Mouse (Mus musculus): ENCODE data around the gene Rbks. TPM values are rescaled to one million over a fixed set of nuclear protein-coding genes. Genes with fewer than 3 reads are reported as not detected.
A peak's percentile ranks its signal among the peaks of the same experiment; 100 is the strongest.

The Rbks gene
- polyA plus RNA-seq, 1 experiment from 2014 or later: 23.4 TPM

DNA sequence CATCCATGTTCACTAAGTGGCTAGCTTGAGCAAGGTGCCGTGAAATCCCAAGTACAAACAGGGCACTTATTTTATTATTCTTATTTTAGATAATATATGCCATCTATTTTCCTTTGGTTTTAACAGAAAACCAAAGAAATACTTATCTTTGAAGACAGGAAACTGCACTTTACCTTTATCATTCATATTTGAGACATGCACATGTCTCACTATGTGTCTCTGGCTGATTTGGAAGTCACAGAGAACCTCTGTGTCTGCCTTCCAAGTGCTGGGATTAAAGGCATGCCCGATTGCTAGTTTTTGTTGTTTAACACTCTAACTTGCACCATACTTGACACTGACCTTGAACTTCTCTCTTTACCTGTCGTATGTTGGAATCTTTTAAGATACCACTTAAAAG is 9.5 kb downstream of the Rbks start:
- Histone ChIP-seq H3K4me1 (ENCODE audit: insufficient read depth) (peaks cover 6% of the 10 kb centered on the region; the same call in 1 of the 2 replicates), H3K9me3 (ENCODE audit: low read length) (no peaks in the 10 kb centered on the region), H3K27me3 (ENCODE audit: insufficient read depth, low read length) (no peaks in the 10 kb centered on the region), H3K4me2 (ENCODE audit: low read depth, low read length) (no peak overlapping the region), H3K4me3 (ENCODE audit: low read depth, low read length) (no peak overlapping the region), H3K36me3 (replicated peaks; ENCODE audit: insufficient read depth, low read length) (no peaks in the 10 kb centered on the region), H3K9ac (replicated peaks) (no peak overlapping the region), H3K27ac (ENCODE audit: low read depth) (peak overlapping the region; percentile 0; the same call in 1 of the 2 replicates)
- no peak for DNase-seq
- WGBS (ENCODE audit: insufficient replicate concordance): 58% methylated on average over 3 of the region's 3 CpGs
- TF ChIP-seq CTCF (IDR thresholded peaks at IDR 0.05; ENCODE audit: low read depth) (no peak), EP300 (IDR thresholded peaks at IDR 0.05; ENCODE audit: low read depth) (peak; percentile 84)
- no peak for ATAC-seq

DNA sequence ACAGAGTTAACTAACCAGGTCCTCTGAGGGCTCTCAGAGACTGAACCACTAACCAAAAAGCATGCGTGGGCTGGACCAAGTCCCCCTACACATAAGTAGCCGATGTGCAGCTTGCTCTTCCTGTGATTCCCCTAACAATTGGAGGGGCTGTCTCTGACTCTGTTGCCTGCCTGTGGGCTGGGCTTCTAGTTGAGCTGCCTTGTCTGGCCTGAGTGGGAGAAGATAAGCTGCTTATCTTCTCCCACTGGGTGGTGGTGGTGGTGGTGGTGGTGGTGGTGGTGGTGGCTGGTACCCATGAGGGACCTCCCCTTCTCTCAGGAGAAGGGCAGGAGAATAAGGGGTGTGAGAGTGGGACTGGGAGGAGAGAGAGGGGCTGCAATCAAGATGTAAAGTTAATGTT is 11.4 kb downstream of the Rbks start:
- peak; percentile 56 for DNase-seq
- Histone ChIP-seq H3K4me2 (ENCODE audit: low read depth, low read length) (peak overlapping the region; percentile 53), H3K4me1 (ENCODE audit: insufficient read depth) (peaks cover 6% of the 10 kb centered on the region; the same call in 1 of the 2 replicates), H3K27ac (ENCODE audit: low read depth) (no peak overlapping the region), H3K4me3 (ENCODE audit: low read depth, low read length) (peak overlapping the region; percentile 5; the same call in 1 of the 2 replicates), H3K36me3 (replicated peaks; ENCODE audit: insufficient read depth, low read length) (no peaks in the 10 kb centered on the region), H3K9me3 (ENCODE audit: low read length) (no peaks in the 10 kb centered on the region), H3K27me3 (ENCODE audit: insufficient read depth, low read length) (no peaks in the 10 kb centered on the region), H3K9ac (replicated peaks) (peak overlapping the region; percentile 39; the same call in 1 of the 2 replicates)
- TF ChIP-seq EP300 (IDR thresholded peaks at IDR 0.05; ENCODE audit: low read depth): peak; percentile 75
- no peak for TF ChIP-seq CTCF (IDR thresholded peaks at IDR 0.05; ENCODE audit: low read depth)
- 41% methylated on average over 2 of the region's 2 CpGs for WGBS (ENCODE audit: insufficient replicate concordance)
- ATAC-seq: peak; percentile 93

DNA sequence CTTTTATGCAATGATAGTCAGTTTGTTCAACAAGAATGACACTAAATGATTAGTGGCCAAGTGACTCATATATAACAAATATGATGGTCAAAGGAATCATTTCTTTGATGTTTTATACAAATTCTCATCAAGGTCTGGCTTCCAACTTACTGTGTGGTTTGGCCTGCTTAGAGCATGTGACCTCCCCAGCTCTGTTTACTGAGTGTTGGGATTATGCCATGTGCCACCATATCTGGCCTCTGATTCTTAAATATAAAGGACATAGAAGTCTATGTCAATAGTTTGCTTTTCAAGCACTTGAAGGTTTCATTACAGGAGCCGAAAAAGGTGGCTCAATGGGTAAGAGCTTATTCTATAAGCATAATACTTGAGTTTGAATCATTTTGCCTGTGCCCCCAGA is 15.1 kb downstream of the Rbks start:
- no peak overlapping the region for H3K9ac ChIP-seq (replicated peaks)
- no peak overlapping the region for H3K27ac ChIP-seq (ENCODE audit: low read depth)
- H3K4me3 ChIP-seq (ENCODE audit: low read depth, low read length): no peak overlapping the region
- H3K9me3 ChIP-seq (ENCODE audit: low read length): peaks cover 6% of the 10 kb centered on the region; the same call in 1 of the 2 replicates
- DNase-seq (no peak), ATAC-seq (no peak)
- 89% methylated on average over 1 of the region's 1 CpGs for WGBS (ENCODE audit: insufficient replicate concordance)
- TF ChIP-seq CTCF (IDR thresholded peaks at IDR 0.05; ENCODE audit: low read depth) (no peak), EP300 (IDR thresholded peaks at IDR 0.05; ENCODE audit: low read depth) (no peak)
- no peaks in the 10 kb centered on the region for H3K27me3 ChIP-seq (ENCODE audit: insufficient read depth, low read length)
- H3K4me2 ChIP-seq (ENCODE audit: low read depth, low read length): no peak overlapping the region
- peaks cover 6% of the 10 kb centered on the region; the same call in 1 of the 2 replicates for H3K4me1 ChIP-seq (ENCODE audit: insufficient read depth)
- H3K36me3 ChIP-seq (replicated peaks; ENCODE audit: insufficient read depth, low read length): no peaks in the 10 kb centered on the region

DNA sequence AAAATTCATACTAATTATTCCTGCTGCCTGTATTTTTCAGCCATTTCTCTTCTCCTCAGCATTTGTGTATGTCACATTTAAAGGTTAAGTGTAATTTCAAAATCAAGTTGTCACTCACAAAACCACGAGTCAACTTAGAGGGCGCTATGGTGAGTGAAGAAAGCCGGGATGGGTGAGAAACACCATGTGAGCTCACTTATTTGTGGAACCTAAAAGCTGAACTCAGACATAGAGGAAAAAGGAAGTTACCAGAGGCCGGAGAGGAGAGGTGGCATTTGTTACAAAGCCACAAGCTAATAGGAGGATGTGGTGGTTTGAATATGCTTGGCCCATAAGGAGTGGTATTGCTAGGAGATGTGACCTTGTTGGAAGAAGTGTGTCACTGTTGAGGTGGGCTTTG is 17.2 kb downstream of the Rbks start:
- Histone ChIP-seq H3K27me3 (ENCODE audit: insufficient read depth, low read length) (no peaks in the 10 kb centered on the region), H3K27ac (ENCODE audit: low read depth) (no peak overlapping the region), H3K4me2 (ENCODE audit: low read depth, low read length) (no peak overlapping the region), H3K4me1 (ENCODE audit: insufficient read depth) (no peaks in the 10 kb centered on the region), H3K36me3 (replicated peaks; ENCODE audit: insufficient read depth, low read length) (no peaks in the 10 kb centered on the region), H3K4me3 (ENCODE audit: low read depth, low read length) (no peak overlapping the region), H3K9ac (replicated peaks) (no peak overlapping the region), H3K9me3 (ENCODE audit: low read length) (peaks cover 6% of the 10 kb centered on the region; the same call in 1 of the 2 replicates)
- no peak for ATAC-seq
- TF ChIP-seq CTCF (IDR thresholded peaks at IDR 0.05; ENCODE audit: low read depth): no peak
- TF ChIP-seq EP300 (IDR thresholded peaks at IDR 0.05; ENCODE audit: low read depth): no peak
- 61% methylated on average over 4 of the region's 4 CpGs for WGBS (ENCODE audit: insufficient replicate concordance)
- DNase-seq: no peak

DNA sequence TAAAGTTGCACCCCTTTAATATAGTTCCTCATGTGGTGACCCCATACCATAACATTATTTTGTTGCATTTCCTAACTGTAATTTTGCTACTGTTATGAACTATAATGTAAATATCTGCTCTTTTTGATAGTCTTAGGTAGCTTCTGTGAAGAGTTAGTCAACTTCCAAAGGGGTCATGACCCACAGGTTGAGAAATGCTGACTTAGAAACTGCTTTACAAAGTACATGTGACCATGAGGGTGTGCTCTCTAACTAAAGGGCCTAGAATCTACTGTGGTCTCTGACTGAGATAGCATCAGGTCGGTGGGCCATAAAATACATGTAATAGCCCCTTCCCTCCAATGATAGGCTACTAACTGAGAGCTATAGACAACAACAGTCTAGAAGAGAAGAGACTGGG is 19.4 kb downstream of the Rbks start:
- 75% methylated on average over 1 of the region's 1 CpGs for WGBS (ENCODE audit: insufficient replicate concordance)
- ATAC-seq: peak; percentile 50; the same call in 1 of the 2 replicates
- no peaks in the 10 kb centered on the region for H3K27me3 ChIP-seq (ENCODE audit: insufficient read depth, low read length)

DNA sequence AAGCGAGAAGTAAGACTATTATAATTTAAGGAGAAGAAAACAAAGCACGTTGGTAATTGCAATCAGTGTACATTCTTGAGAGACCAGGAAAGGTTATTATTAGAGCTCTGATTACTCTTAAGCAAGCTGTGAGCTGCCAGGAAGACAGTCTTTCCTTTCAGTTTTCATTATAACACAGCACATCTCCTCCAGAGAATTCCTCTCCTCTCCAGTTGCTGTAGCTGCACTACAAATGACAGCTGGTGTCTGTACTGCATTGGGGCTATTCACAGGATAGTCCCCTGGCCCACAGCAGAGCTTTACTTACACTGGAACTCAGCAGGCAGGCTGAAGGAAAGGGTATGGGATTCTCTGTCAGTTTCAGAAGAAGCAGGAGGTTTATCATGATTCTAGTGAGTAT is 24.0 kb downstream of the Rbks start:
- no peak for DNase-seq
- H3K4me2 ChIP-seq (ENCODE audit: low read depth, low read length): no peak overlapping the region
- H3K27me3 ChIP-seq (ENCODE audit: insufficient read depth, low read length): no peaks in the 10 kb centered on the region
- no peaks in the 10 kb centered on the region for H3K9me3 ChIP-seq (ENCODE audit: low read length)
- no peak overlapping the region for H3K4me3 ChIP-seq (ENCODE audit: low read depth, low read length)
- H3K9ac ChIP-seq (replicated peaks): no peak overlapping the region
- no peaks in the 10 kb centered on the region for H3K36me3 ChIP-seq (replicated peaks; ENCODE audit: insufficient read depth, low read length)
- TF ChIP-seq EP300 (IDR thresholded peaks at IDR 0.05; ENCODE audit: low read depth) (no peak), CTCF (IDR thresholded peaks at IDR 0.05; ENCODE audit: low read depth) (no peak)
- H3K27ac ChIP-seq (ENCODE audit: low read depth): no peak overlapping the region
- ATAC-seq: no peak
- WGBS (ENCODE audit: insufficient replicate concordance): 65% methylated on average over 2 of the region's 2 CpGs
- no peaks in the 10 kb centered on the region for H3K4me1 ChIP-seq (ENCODE audit: insufficient read depth)

More for the DNA sequence above, 19.4 kb downstream of the Rbks start:
- H3K9ac ChIP-seq (replicated peaks): no peak overlapping the region
- no peak overlapping the region for H3K4me2 ChIP-seq (ENCODE audit: low read depth, low read length)
- H3K27ac ChIP-seq (ENCODE audit: low read depth): no peak overlapping the region
- TF ChIP-seq CTCF (IDR thresholded peaks at IDR 0.05; ENCODE audit: low read depth): no peak
- TF ChIP-seq EP300 (IDR thresholded peaks at IDR 0.05; ENCODE audit: low read depth): no peak
- H3K36me3 ChIP-seq (replicated peaks; ENCODE audit: insufficient read depth, low read length): no peaks in the 10 kb centered on the region
- no peak overlapping the region for H3K4me3 ChIP-seq (ENCODE audit: low read depth, low read length)
- H3K4me1 ChIP-seq (ENCODE audit: insufficient read depth): no peaks in the 10 kb centered on the region
- no peak for DNase-seq
- H3K9me3 ChIP-seq (ENCODE audit: low read length): peaks cover 6% of the 10 kb centered on the region; the same call in 1 of the 2 replicates

Measured in liver, postnatal 0 days (tissue).